Mouse (Mus musculus): ENCODE data around the gene Nyap2. TPM values are rescaled to one million over a fixed set of nuclear protein-coding genes. Genes with fewer than 3 reads are reported as not detected.

Gene Nyap2
- polyA plus RNA-seq, 1 experiment from 2014 or later: 14.8 TPM

DNA sequence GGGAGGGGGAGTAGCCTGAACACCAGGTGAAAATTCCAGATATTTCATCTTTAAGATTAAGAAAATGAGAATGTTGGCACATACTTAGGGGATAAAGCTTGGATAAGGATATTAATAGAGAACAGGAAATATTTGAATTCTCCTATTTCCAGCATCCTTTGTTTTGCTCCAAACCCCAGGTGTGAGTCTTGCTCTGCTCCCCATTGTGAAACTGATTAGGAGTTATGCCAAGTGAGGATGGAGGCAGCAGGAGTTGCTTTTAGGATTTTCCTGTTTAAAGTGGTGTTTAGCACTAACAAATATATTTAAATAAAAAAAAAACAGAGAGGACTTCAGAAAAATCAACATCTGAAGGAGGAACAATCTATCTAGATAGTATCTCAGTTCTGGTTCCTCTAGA lies 68.8 kb downstream of the Nyap2 start:
- Histone ChIP-seq H3K27ac (replicated peaks; ENCODE audit: low read depth, low read length) (no peak overlapping the region), H3K9me3 (ENCODE audit: control insufficient read depth, low read length) (no peaks in the 10 kb centered on the region)
- ATAC-seq (ENCODE audit: low FRiP score, low TSS enrichment): no peak

DNA sequence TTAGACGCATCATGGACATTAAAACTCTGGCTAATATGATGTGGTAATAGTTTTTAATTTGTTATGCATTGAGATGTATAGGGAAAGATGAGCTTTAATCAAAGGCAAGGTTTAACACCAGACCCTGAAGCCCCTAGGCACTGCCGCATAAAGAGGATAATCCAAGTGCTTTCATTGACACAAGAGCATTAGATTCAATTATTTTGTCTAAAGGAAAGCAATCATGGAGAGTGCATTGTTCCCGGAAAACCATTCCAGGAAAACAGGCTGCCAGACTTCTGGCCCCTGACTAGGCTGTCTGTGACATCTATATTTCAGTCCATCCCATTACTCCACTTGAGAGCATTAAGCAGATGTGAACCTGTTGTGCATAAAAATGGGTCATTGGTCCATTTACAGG lies 92.5 kb downstream of the Nyap2 start:
- ATAC-seq (ENCODE audit: low FRiP score, low TSS enrichment) (peak; percentile 48; the same call in 1 of the 2 replicates), DNase-seq (peak; percentile 52)
- 10% methylated on average over 3 of the region's 3 CpGs for WGBS
- no peaks in the 10 kb centered on the region for H3K36me3 ChIP-seq (ENCODE audit: control insufficient read depth, insufficient read depth, low read length)
- H3K4me3 ChIP-seq (replicated peaks; ENCODE audit: low read depth, low read length): no peak overlapping the region
- H3K27me3 ChIP-seq (ENCODE audit: control insufficient read depth, insufficient read depth, low read length): no peaks in the 10 kb centered on the region
- no peak overlapping the region for H3K4me2 ChIP-seq (ENCODE audit: low read length)
- H3K9ac ChIP-seq (replicated peaks; ENCODE audit: low read length): no peak overlapping the region
- H3K27ac ChIP-seq (replicated peaks; ENCODE audit: low read depth, low read length): no peak overlapping the region
- peaks cover 3% of the 10 kb centered on the region; the same call in 1 of the 2 replicates for H3K4me1 ChIP-seq (ENCODE audit: control insufficient read depth, insufficient read depth, low read length)
- H3K9me3 ChIP-seq (ENCODE audit: control insufficient read depth, low read length): no peaks in the 10 kb centered on the region

More for the DNA sequence above, 68.8 kb downstream of the Nyap2 start:
- no peak overlapping the region for H3K4me3 ChIP-seq (replicated peaks; ENCODE audit: low read depth, low read length)
- H3K9ac ChIP-seq (replicated peaks; ENCODE audit: low read length): no peak overlapping the region
- H3K36me3 ChIP-seq (ENCODE audit: control insufficient read depth, insufficient read depth, low read length): no peaks in the 10 kb centered on the region
- H3K4me2 ChIP-seq (ENCODE audit: low read length): no peak overlapping the region
- H3K4me1 ChIP-seq (ENCODE audit: control insufficient read depth, insufficient read depth, low read length): no peaks in the 10 kb centered on the region
- DNase-seq: no peak
- H3K27me3 ChIP-seq (ENCODE audit: control insufficient read depth, insufficient read depth, low read length): no peaks in the 10 kb centered on the region

DNA sequence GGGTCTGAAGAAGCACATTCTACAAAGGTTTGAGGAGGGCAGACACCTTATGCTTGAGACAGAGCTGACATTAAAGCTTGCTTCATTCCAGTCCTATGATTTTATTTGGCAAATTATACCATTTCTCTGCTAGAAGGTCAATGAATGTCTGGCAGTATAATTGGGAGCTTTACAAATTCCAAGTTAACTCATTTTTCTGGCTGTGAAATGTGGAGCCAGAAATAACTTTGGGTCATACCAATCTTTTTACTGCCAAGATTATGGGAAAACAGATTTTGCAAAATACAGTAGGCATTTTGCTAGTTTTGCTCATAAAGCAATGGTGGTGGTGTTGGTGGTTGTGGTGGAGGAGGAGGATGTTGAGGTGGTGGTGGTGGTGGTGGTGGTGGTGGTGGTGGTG lies 96.0 kb downstream of the Nyap2 start:
- Histone ChIP-seq H3K27me3 (ENCODE audit: control insufficient read depth, insufficient read depth, low read length) (no peaks in the 10 kb centered on the region), H3K4me2 (ENCODE audit: low read length) (no peak overlapping the region), H3K4me1 (ENCODE audit: control insufficient read depth, insufficient read depth, low read length) (peaks cover 3% of the 10 kb centered on the region; the same call in 1 of the 2 replicates), H3K9me3 (ENCODE audit: control insufficient read depth, low read length) (no peaks in the 10 kb centered on the region), H3K9ac (replicated peaks; ENCODE audit: low read length) (no peak overlapping the region), H3K27ac (replicated peaks; ENCODE audit: low read depth, low read length) (no peak overlapping the region), H3K36me3 (ENCODE audit: control insufficient read depth, insufficient read depth, low read length) (no peaks in the 10 kb centered on the region), H3K4me3 (replicated peaks; ENCODE audit: low read depth, low read length) (no peak overlapping the region)
- DNase-seq (no peak), ATAC-seq (ENCODE audit: low FRiP score, low TSS enrichment) (no peak)

DNA sequence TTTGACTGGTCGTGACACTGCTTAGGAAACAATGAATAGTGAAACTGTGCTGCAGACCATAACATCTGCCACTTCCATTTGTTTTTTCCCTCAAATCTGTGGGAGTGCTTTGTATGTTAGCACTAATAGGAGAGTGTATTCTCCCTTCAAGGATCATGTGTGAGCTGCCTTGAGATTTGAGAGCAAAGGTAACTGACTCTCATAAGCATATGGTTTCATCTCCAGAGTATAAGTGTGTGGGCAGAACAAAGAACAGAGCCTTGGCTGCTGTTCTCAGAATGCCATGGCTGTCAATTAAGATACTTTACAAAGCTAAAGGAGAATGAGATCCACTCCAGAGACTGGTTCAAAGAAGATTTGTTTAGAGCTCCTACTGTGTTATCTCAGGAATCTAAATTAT lies 96.6 kb downstream of the Nyap2 start:
- H3K27ac ChIP-seq (replicated peaks; ENCODE audit: low read depth, low read length): no peak overlapping the region
- H3K4me2 ChIP-seq (ENCODE audit: low read length): no peak overlapping the region
- no peaks in the 10 kb centered on the region for H3K9me3 ChIP-seq (ENCODE audit: control insufficient read depth, low read length)
- peaks cover 3% of the 10 kb centered on the region; the same call in 1 of the 2 replicates for H3K4me1 ChIP-seq (ENCODE audit: control insufficient read depth, insufficient read depth, low read length)
- H3K27me3 ChIP-seq (ENCODE audit: control insufficient read depth, insufficient read depth, low read length): no peaks in the 10 kb centered on the region
- DNase-seq: peak; percentile 7
- H3K9ac ChIP-seq (replicated peaks; ENCODE audit: low read length): no peak overlapping the region
- H3K36me3 ChIP-seq (ENCODE audit: control insufficient read depth, insufficient read depth, low read length): no peaks in the 10 kb centered on the region
- no peak for ATAC-seq (ENCODE audit: low FRiP score, low TSS enrichment)
- H3K4me3 ChIP-seq (replicated peaks; ENCODE audit: low read depth, low read length): no peak overlapping the region
- 38% methylated on average over 1 of the region's 1 CpGs for WGBS

DNA sequence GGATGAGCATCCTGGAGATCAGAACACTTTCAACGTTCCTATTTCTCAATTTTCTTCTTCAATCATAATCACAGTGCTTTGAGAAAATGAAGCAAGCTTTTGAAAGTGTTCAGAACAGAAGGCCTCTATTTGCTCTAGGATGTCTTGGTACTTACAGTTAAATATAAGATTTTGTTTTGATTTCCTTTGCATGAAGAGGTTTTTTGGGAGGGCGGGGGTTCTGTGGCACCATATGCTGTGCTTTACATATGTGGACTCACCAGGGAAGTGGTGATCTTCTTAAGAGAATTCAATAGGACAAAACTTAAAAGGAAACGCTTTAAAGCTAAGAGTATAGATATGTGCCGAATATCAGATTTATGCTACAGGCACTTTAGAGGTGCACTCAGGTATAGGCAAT lies 103.0 kb downstream of the Nyap2 start:
- Histone ChIP-seq H3K36me3 (ENCODE audit: control insufficient read depth, insufficient read depth, low read length) (no peaks in the 10 kb centered on the region), H3K27ac (replicated peaks; ENCODE audit: low read depth, low read length) (no peak overlapping the region), H3K27me3 (ENCODE audit: control insufficient read depth, insufficient read depth, low read length) (no peaks in the 10 kb centered on the region), H3K9ac (replicated peaks; ENCODE audit: low read length) (no peak overlapping the region), H3K4me2 (ENCODE audit: low read length) (no peak overlapping the region), H3K4me3 (replicated peaks; ENCODE audit: low read depth, low read length) (no peak overlapping the region), H3K4me1 (ENCODE audit: control insufficient read depth, insufficient read depth, low read length) (no peaks in the 10 kb centered on the region), H3K9me3 (ENCODE audit: control insufficient read depth, low read length) (no peaks in the 10 kb centered on the region)
- 91% methylated on average over 4 of the region's 4 CpGs for WGBS
- DNase-seq (no peak), ATAC-seq (ENCODE audit: low FRiP score, low TSS enrichment) (no peak)

DNA sequence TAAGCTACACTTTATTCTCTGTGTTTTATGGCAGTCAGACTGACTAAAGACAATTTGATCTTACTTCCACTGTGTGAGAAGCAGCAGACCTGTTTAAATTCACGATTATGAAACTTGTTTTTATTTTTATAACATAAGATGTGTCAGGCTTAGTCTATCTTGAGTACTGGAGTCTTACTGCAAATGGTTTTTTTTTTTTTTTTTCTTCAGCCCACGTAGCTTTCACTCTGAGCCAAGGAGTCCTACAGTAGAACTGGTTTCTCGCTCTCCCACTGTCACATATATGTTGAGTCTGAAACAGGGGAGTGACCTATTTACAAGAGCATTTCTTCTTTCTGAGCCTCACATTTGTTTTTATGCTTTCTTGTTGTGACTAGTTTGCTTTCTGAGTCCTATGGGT lies 103.9 kb downstream of the Nyap2 start:
- Histone ChIP-seq H3K36me3 (ENCODE audit: control insufficient read depth, insufficient read depth, low read length) (no peaks in the 10 kb centered on the region), H3K4me2 (ENCODE audit: low read length) (no peak overlapping the region), H3K27ac (replicated peaks; ENCODE audit: low read depth, low read length) (no peak overlapping the region), H3K27me3 (ENCODE audit: control insufficient read depth, insufficient read depth, low read length) (no peaks in the 10 kb centered on the region), H3K4me1 (ENCODE audit: control insufficient read depth, insufficient read depth, low read length) (no peaks in the 10 kb centered on the region), H3K9ac (replicated peaks; ENCODE audit: low read length) (no peak overlapping the region), H3K4me3 (replicated peaks; ENCODE audit: low read depth, low read length) (no peak overlapping the region), H3K9me3 (ENCODE audit: control insufficient read depth, low read length) (no peaks in the 10 kb centered on the region)
- DNase-seq (no peak), ATAC-seq (ENCODE audit: low FRiP score, low TSS enrichment) (no peak)
- 91% methylated on average over 3 of the region's 3 CpGs for WGBS

DNA sequence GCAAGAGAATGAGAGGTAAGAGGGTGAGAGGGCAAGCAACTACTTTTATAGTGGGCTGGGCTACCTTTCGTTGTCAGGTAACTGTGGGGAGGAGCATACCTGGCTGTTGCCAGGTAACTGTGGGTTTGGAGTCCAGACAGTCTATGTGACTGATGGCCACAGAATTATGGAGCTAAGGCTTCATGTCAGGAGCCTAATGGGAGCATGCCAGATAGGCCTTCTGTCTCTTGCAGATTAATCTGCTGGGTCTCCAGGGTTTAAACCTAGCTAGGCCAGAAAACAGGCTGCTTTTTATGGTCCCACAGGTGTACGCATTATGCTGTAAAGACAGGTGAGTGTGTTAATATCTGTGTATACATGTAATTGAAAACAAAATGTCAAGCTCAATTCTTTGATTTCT lies 132.8 kb downstream of the Nyap2 start:
- ATAC-seq (ENCODE audit: low FRiP score, low TSS enrichment) (no peak), DNase-seq (no peak)
- H3K9me3 ChIP-seq (ENCODE audit: control insufficient read depth, low read length): no peaks in the 10 kb centered on the region
- no peak overlapping the region for H3K27ac ChIP-seq (replicated peaks; ENCODE audit: low read depth, low read length)
- H3K9ac ChIP-seq (replicated peaks; ENCODE audit: low read length): no peak overlapping the region
- no peak overlapping the region for H3K4me3 ChIP-seq (replicated peaks; ENCODE audit: low read depth, low read length)
- H3K4me1 ChIP-seq (ENCODE audit: control insufficient read depth, insufficient read depth, low read length): no peaks in the 10 kb centered on the region
- H3K27me3 ChIP-seq (ENCODE audit: control insufficient read depth, insufficient read depth, low read length): no peaks in the 10 kb centered on the region
- H3K4me2 ChIP-seq (ENCODE audit: low read length): no peak overlapping the region
- 91% methylated on average over 2 of the region's 2 CpGs for WGBS
- no peaks in the 10 kb centered on the region for H3K36me3 ChIP-seq (ENCODE audit: control insufficient read depth, insufficient read depth, low read length)

DNA sequence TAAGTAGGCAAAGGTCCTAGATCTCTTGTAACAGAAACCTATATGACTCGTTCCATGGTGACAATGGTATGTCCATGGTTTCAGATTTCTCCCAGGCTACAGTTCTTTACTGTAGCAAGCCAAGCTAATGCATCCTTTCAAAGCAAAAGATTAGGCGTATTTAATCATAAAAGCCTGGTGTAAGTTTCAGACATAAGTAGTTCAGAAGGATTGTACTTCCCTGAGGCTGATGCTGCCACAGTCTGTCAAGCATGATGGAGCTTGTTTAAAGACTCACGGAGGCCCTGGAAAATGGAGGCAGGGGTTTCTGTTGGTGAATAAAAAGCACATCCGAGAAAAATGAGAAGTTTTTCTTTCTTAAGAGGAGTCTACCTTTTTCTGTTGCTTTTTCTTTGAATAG lies 134.7 kb downstream of the Nyap2 start:
- DNase-seq (no peak), ATAC-seq (ENCODE audit: low FRiP score, low TSS enrichment) (no peak)
- no peaks in the 10 kb centered on the region for H3K9me3 ChIP-seq (ENCODE audit: control insufficient read depth, low read length)
- H3K27me3 ChIP-seq (ENCODE audit: control insufficient read depth, insufficient read depth, low read length): no peaks in the 10 kb centered on the region
- no peaks in the 10 kb centered on the region for H3K36me3 ChIP-seq (ENCODE audit: control insufficient read depth, insufficient read depth, low read length)
- 61% methylated on average over 4 of the region's 4 CpGs for WGBS
- no peak overlapping the region for H3K4me3 ChIP-seq (replicated peaks; ENCODE audit: low read depth, low read length)
- no peak overlapping the region for H3K9ac ChIP-seq (replicated peaks; ENCODE audit: low read length)
- no peaks in the 10 kb centered on the region for H3K4me1 ChIP-seq (ENCODE audit: control insufficient read depth, insufficient read depth, low read length)
- no peak overlapping the region for H3K4me2 ChIP-seq (ENCODE audit: low read length)
- H3K27ac ChIP-seq (replicated peaks; ENCODE audit: low read depth, low read length): no peak overlapping the region

DNA sequence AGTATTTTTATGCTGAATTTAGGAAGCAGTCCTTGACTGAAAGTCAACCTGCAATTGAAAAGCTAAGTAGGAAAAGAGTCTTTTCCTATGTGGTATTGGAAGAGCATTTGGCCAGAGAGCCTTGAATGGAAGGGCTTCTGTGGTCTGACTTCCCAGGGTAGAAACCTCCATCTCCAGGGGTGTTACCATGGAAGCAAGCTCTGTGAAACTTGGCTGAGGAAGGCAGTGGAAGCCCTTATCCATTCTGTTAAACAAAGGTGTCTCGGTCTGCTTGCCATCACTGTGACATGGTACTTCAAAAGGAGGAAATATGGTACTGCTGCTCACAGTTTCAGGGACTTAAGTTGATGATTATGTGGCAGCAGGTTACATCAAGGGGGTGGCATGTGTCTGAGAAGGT lies 143.0 kb downstream of the Nyap2 start:
- Histone ChIP-seq H3K4me2 (ENCODE audit: low read length) (no peak overlapping the region), H3K9ac (replicated peaks; ENCODE audit: low read length) (no peak overlapping the region), H3K27ac (replicated peaks; ENCODE audit: low read depth, low read length) (no peak overlapping the region), H3K27me3 (ENCODE audit: control insufficient read depth, insufficient read depth, low read length) (no peaks in the 10 kb centered on the region), H3K9me3 (ENCODE audit: control insufficient read depth, low read length) (no peaks in the 10 kb centered on the region), H3K36me3 (ENCODE audit: control insufficient read depth, insufficient read depth, low read length) (no peaks in the 10 kb centered on the region), H3K4me3 (replicated peaks; ENCODE audit: low read depth, low read length) (no peak overlapping the region), H3K4me1 (ENCODE audit: control insufficient read depth, insufficient read depth, low read length) (no peaks in the 10 kb centered on the region)
- WGBS: 24% methylated on average over 1 of the region's 1 CpGs
- no peak for ATAC-seq (ENCODE audit: low FRiP score, low TSS enrichment)
- no peak for DNase-seq
